Mouse (Mus musculus) hindbrain, embryonic 15.5 days (tissue): ENCODE measurements around the gene Serpina7. TPM values are rescaled to one million over a fixed set of nuclear protein-coding genes. Genes with fewer than 3 reads are reported as not detected.

ENCODE experiments used
- ATAC-seq: fragments of 200-750 bp; cut with Nextera tagmentation; 2 replicates; pipeline ENCODE4 v1.8.0; 2017; ENCODE audit warnings: low read depth, moderate number of reproducible peaks, moderate TSS enrichment; ENCODE audit not compliant: low FRiP score
- H3K27ac ChIP-seq: fragments of 300-500 bp; sonication (generic); replicated peaks from 2 replicates; pipeline ENCODE4 v1.5.1; 2015; ENCODE audit warnings: mild to moderate bottlenecking, inconsistent platforms
- H3K27me3 ChIP-seq: fragments of 300-500 bp; sonication (generic); 2 replicates; pipeline ENCODE4 v1.6.1; 2015; ENCODE audit warnings: control low read depth, inconsistent platforms
- H3K36me3 ChIP-seq: fragments of 300-500 bp; sonication (generic); 2 replicates; pipeline ENCODE4 v1.6.1; 2015; ENCODE audit warnings: control low read depth, inconsistent platforms
- H3K4me1 ChIP-seq: fragments of 300-500 bp; sonication (generic); replicated peaks from 2 replicates; pipeline ENCODE4 v1.6.1; 2015; ENCODE audit warnings: control low read depth, inconsistent platforms
- H3K4me2 ChIP-seq: fragments of 300-500 bp; sonication (generic); 2 replicates; pipeline ENCODE4 v1.6.1; 2015; ENCODE audit warnings: moderate library complexity, mild to moderate bottlenecking, inconsistent platforms
- H3K4me3 ChIP-seq: fragments of 300-500 bp; sonication (generic); 2 replicates; pipeline ENCODE4 v1.5.1; 2015; ENCODE audit warnings: mild to moderate bottlenecking, inconsistent platforms
- H3K9ac ChIP-seq: fragments of 300-500 bp; sonication (generic); 2 replicates; pipeline ENCODE4 v1.6.1; 2015; ENCODE audit warnings: inconsistent platforms
- H3K9me3 ChIP-seq: fragments of 300-500 bp; sonication (generic); 2 replicates; pipeline ENCODE4 v1.6.1; 2016; ENCODE audit warnings: control low read depth, inconsistent platforms
- WGBS: fragments of 180-500 bp; shearing (Covaris S2); methylation state at CpG from one replicate; pipeline ENCODE4 v1.1.7; 2015; 5-methylcytosine and 5-hydroxymethylcytosine counted together
- polyA plus RNA-seq: library from polyadenylated mRNA; unstranded; fragments of >200 nt; fragmentation: Nextera tagmentation; extraction: Ambion mirVana; gene quantifications from 2 replicates; pipeline ENCODE4 v1.2.1, GENCODE M21; 2015

The Serpina7 gene
- not detected in 2 replicates for polyA plus RNA-seq

DNA sequence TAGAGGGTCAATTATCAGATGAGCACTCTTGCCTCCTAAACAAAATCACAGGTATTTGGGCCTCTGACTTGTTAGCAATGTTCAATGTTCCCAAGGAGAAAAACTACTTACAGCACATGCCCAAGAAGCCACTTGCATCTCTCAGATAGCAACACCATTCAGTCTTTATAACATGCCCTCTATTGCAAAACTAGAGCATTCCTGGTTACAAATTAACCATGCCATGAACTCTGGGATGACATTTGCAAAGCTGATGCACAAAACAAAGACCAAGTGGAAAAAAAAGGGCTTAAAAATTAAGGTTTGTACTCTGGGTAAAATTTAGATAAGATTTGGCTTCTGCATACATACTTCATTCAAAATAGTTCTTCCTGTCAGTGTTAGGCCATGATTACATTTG is at the start of gene Serpina7:
Serpina7 (minus strand) TSS at position 160 of the 400 bp plus-strand sequence.
- H3K27me3 ChIP-seq = no peaks in the 10 kb centered on the region
- no peaks in the 10 kb centered on the region for H3K9me3 ChIP-seq
- H3K4me3 ChIP-seq = no peak within 1 kb of the TSS
- no peak for ATAC-seq
- no peaks in the 10 kb centered on the region for H3K4me1 ChIP-seq
- H3K36me3 ChIP-seq = no peaks in the 10 kb centered on the region
- H3K4me2 ChIP-seq = no peak within 1 kb of the TSS
- no peak within 1 kb of the TSS for H3K27ac ChIP-seq
- H3K9ac ChIP-seq = no peak within 1 kb of the TSS

DNA sequence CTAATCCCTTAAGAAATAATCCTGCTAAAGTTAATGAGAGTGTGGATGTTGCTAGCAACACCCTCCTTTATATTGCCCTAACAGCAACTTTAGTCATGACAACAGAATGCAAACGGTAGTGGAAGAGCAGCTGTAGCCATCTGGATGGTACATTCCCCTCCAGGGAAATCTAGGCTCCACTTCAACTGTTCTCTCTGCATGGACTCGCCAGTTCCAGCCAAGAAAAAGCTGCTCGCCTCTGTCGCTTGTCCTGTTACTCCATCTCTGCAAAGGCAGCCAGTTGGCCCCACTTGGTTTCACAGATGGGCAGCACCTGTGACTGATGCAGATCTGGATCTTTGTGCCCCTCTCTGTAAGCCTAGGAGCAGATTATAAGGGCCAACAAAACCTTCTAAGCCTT is 49.0 kb upstream of the Serpina7 start:
- WGBS = 60% methylated on average over 4 of the region's 4 CpGs
- no peak overlapping the region for H3K4me3 ChIP-seq
- H3K36me3 ChIP-seq = no peaks in the 10 kb centered on the region
- H3K27ac ChIP-seq = no peak overlapping the region
- H3K9me3 ChIP-seq = no peaks in the 10 kb centered on the region
- H3K27me3 ChIP-seq = no peaks in the 10 kb centered on the region
- peak; percentile 34; the same call in 1 of the 2 replicates for ATAC-seq
- no peak overlapping the region for H3K9ac ChIP-seq
- no peak overlapping the region for H3K4me2 ChIP-seq
- H3K4me1 ChIP-seq = no peaks in the 10 kb centered on the region

DNA sequence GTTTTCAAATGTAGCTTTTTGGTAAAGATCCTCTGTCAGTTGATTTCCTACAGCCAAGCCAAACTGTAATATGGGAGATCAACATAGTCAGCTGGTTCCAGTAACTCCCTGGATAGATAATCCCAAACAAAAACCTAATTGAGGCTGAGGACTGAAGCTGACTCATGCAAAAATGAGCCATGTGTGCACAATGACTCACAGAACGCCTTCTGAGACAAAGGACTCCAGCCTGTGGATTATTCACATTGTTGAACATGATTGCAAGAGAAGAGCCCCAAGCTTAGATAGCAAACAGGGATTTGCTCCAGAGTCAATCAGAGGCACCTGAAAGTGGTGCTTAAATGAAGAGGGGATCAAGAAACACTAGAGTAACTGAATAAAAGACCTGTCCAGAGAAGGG is 12.2 kb upstream of the Serpina7 start:
- Histone ChIP-seq H3K36me3 (no peaks in the 10 kb centered on the region), H3K9ac (no peak overlapping the region), H3K4me3 (no peak overlapping the region), H3K4me1 (no peaks in the 10 kb centered on the region), H3K27me3 (no peaks in the 10 kb centered on the region), H3K27ac (no peak overlapping the region), H3K9me3 (no peaks in the 10 kb centered on the region), H3K4me2 (no peak overlapping the region)
- 64% methylated on average over 1 of the region's 1 CpGs for WGBS
- no peak for ATAC-seq

DNA sequence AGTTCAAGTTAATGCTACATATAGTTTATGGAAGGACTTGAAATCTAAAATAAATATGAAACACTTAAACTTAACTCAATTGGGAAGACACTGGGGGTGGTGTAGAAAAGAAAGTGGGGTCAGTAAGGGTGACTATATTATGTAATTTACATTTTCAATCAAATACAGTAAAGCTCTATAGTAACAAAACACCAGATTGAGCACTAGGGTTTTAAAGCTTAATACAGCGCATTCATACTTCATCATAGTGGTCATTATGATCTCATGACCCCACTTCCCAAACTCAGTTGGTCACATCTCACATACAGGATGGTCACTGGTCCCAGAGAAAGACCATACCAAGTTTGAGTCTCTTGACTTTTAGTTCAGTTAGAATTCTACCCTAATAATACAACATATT is 907 bp upstream of the Serpina7 start, which contains the start of gene 4930513O06Rik:
4930513O06Rik (plus strand) TSS at position 301 of the 400 bp plus-strand sequence.
- no peak within 1 kb of the TSS for H3K27ac ChIP-seq
- WGBS = 96% methylated on average over 1 of the region's 1 CpGs
- H3K4me1 ChIP-seq = no peaks in the 10 kb centered on the region
- no peak within 1 kb of the TSS for H3K9ac ChIP-seq
- no peaks in the 10 kb centered on the region for H3K36me3 ChIP-seq
- no peaks in the 10 kb centered on the region for H3K9me3 ChIP-seq
- H3K27me3 ChIP-seq = no peaks in the 10 kb centered on the region
- no peak within 1 kb of the TSS for H3K4me3 ChIP-seq
- no peak for ATAC-seq
- no peak within 1 kb of the TSS for H3K4me2 ChIP-seq

DNA sequence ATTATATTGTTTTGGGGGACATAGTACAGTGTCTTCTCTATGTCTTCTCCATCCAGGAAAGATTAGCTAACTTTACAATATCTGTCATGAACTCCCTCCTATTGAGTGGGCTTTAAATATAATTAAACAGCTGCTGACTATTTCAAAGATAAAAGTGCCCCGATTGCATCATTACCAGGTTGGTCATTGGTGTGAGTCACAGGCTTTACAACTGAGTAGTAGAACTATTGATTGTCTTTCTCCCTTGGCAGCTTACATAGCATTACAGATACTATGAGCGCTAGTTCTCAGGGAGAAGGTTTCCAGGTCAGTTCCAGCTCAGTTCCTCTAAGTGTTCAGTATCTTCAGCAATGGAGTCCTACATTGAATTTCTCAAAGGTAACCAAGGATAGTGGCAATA is 6.5 kb downstream of the Serpina7 start:
- 87% methylated on average over 2 of the region's 2 CpGs for WGBS
- Histone ChIP-seq H3K4me3 (no peak overlapping the region), H3K4me2 (no peak overlapping the region), H3K27ac (no peak overlapping the region), H3K27me3 (no peaks in the 10 kb centered on the region), H3K36me3 (no peaks in the 10 kb centered on the region), H3K4me1 (no peaks in the 10 kb centered on the region), H3K9ac (no peak overlapping the region), H3K9me3 (no peaks in the 10 kb centered on the region)
- no peak for ATAC-seq

DNA sequence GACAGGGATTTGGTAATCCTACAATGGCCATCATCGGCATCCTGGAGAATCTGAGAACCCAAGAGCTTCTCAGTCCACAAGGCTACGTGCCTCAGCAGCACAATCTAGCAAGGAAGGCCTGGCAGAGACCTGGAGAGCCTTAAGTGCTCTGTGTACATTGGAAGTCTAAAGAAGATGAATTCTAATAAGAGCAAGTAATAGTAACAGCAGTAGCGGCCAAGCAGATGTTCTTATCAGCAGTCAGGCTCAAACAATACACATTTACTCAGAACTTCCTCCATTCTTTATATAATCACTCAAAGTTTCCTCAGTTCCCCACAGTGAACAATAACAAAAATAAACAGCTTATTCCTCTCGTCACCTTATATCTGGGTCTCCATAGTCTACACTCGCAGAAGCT is 21.0 kb downstream of the Serpina7 start:
- 91% methylated on average over 5 of the region's 5 CpGs for WGBS

DNA sequence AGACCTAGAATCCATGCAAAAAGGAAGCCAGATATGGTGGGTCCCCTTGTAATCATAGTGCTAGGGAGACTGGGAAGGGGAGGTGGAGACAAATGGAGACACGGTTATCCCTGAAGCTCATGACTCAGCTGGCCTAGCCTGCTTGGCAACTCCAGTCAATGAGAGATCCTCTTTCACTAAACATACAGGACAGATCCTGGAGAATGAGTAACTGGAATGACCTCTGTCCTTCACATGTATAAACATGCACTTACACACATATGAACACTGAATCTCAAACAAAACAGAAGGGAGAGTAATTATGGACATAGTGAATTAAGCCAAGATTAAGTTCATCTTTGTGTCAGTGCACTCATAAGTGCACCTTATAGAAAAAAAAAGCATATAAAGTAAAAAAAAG is 31.9 kb downstream of the Serpina7 start:
- H3K4me1 ChIP-seq = no peaks in the 10 kb centered on the region
- no peak overlapping the region for H3K27ac ChIP-seq
- no peak for ATAC-seq
- no peaks in the 10 kb centered on the region for H3K27me3 ChIP-seq
- no peak overlapping the region for H3K4me2 ChIP-seq
- H3K9me3 ChIP-seq = no peaks in the 10 kb centered on the region
- no peak overlapping the region for H3K9ac ChIP-seq
- H3K36me3 ChIP-seq = no peaks in the 10 kb centered on the region
- H3K4me3 ChIP-seq = no peak overlapping the region
- WGBS = 100% methylated on average over 1 of the region's 1 CpGs

More for the DNA sequence above, 21.0 kb downstream of the Serpina7 start:
- H3K4me1 ChIP-seq = no peaks in the 10 kb centered on the region
- ATAC-seq = no peak
- H3K4me3 ChIP-seq = no peak overlapping the region
- no peaks in the 10 kb centered on the region for H3K27me3 ChIP-seq
- H3K9ac ChIP-seq = no peak overlapping the region
- no peaks in the 10 kb centered on the region for H3K9me3 ChIP-seq
- no peak overlapping the region for H3K27ac ChIP-seq
- no peaks in the 10 kb centered on the region for H3K36me3 ChIP-seq
- no peak overlapping the region for H3K4me2 ChIP-seq

DNA sequence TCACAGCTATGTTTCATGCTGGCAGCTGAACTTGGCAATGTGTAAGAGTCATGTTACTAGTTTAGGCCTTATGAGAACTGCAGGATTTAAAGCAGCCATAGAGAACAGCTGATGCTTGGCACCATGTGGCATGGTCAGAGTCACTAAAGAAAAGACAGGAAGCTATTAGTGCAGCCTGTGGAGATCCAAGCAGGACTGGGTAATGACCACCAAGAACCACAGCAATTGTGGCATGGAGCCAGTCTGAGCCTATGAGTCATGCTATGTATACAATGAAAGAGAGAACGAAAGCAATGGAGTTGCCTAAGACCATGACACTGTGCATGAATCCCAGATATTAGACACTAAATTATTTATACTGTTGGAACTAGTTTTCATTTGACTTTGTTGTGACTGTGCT is 33.1 kb downstream of the Serpina7 start:
- 70% methylated on average over 1 of the region's 1 CpGs for WGBS
- no peak for ATAC-seq

DNA sequence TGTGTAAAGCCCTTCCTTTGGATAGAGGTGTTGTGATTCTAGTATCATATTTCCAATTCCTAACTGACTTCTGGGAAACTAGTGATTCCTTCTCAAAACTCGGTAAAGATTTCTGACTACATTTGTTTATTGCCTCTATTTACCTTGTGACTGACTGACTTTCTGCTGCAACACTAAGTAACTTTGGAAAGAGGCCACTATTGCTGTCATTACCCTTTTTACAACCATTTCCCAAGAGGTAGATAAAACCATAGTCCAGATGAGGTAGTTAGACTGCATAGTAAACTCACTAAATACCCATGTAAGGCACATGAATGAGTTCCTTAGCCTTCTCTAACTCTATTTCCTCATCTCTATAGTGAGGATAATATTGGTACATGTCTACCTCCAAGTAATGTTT is 43.9 kb downstream of the Serpina7 start:
- H3K4me3 ChIP-seq = no peak overlapping the region
- H3K27ac ChIP-seq = no peak overlapping the region
- ATAC-seq = no peak
- no peaks in the 10 kb centered on the region for H3K4me1 ChIP-seq
- no peaks in the 10 kb centered on the region for H3K27me3 ChIP-seq
- H3K4me2 ChIP-seq = no peak overlapping the region
- H3K9ac ChIP-seq = no peak overlapping the region
- 91% methylated on average over 1 of the region's 1 CpGs for WGBS
- H3K36me3 ChIP-seq = no peaks in the 10 kb centered on the region
- H3K9me3 ChIP-seq = no peaks in the 10 kb centered on the region

More for the DNA sequence above, 33.1 kb downstream of the Serpina7 start:
- Histone ChIP-seq H3K4me3 (no peak overlapping the region), H3K4me1 (no peaks in the 10 kb centered on the region), H3K27me3 (no peaks in the 10 kb centered on the region), H3K9ac (no peak overlapping the region), H3K4me2 (no peak overlapping the region), H3K27ac (no peak overlapping the region), H3K9me3 (no peaks in the 10 kb centered on the region), H3K36me3 (no peaks in the 10 kb centered on the region)

DNA sequence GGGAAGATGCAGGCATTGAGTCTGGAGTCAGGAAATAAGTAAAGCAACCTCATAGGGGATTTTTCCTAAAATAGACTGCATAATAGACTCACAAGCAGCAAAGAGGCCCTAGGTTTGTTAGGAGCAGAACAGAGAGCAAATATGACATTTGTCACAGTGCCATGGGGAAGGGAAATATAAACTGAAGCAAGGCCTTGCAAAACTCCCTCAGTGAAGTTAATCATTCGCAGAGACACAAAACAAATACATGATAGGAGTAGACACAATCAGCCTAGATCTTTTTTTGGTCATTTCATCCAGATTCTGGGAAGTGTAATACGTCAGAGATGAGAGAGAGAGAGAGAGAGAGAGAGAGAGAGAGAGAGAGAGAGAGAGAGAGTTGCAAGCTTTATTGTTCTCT is 45.7 kb downstream of the Serpina7 start:
- Histone ChIP-seq H3K9me3 (no peaks in the 10 kb centered on the region), H3K9ac (no peak overlapping the region), H3K4me3 (no peak overlapping the region), H3K36me3 (no peaks in the 10 kb centered on the region), H3K27me3 (no peaks in the 10 kb centered on the region), H3K4me1 (no peaks in the 10 kb centered on the region), H3K27ac (no peak overlapping the region), H3K4me2 (no peak overlapping the region)
- WGBS = 75% methylated on average over 2 of the region's 2 CpGs
- no peak for ATAC-seq

DNA sequence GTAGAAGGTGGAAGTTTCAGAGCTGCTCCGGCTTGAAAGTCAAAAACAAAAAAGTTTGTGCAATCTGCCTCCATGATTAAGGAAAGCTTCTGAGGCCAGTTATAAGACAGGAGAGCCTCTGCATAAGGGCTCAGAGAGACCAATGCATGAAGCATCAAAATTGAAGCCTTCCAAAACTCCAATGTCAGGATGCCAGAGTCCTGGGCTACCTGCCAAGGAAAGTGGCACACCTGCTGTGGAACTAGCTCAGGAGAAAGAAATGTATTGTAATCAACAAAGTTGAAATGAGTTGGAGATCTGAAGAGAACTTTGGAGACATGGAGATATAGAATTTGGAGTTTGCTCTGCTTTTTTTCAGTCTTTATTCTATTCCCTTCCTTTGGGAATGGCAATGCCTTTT is 47.4 kb downstream of the Serpina7 start:
- H3K36me3 ChIP-seq = no peaks in the 10 kb centered on the region
- H3K9ac ChIP-seq = no peak overlapping the region
- H3K27ac ChIP-seq = no peak overlapping the region
- ATAC-seq = no peak
- no peaks in the 10 kb centered on the region for H3K9me3 ChIP-seq
- no peaks in the 10 kb centered on the region for H3K4me1 ChIP-seq
- H3K4me2 ChIP-seq = no peak overlapping the region
- H3K27me3 ChIP-seq = no peaks in the 10 kb centered on the region
- 96% methylated on average over 1 of the region's 1 CpGs for WGBS
- H3K4me3 ChIP-seq = no peak overlapping the region
